Mouse (Mus musculus) erythroblast, embryonic 14.5 days (primary cell): ENCODE data around the gene C87499.

Source experiments
- GATA1 ChIP-seq: IDR thresholded peaks from 2 replicates; pipeline ENCODE4 v1.6.1; 2012; ENCODE audit warnings: low read length, inconsistent platforms, mixed read lengths
- TAL1 ChIP-seq: IDR thresholded peaks from 3 replicates; pipeline ENCODE4 v1.6.1; 2012; ENCODE audit warnings: low read length, inconsistent platforms, mixed read lengths

GRCm38 (mm10) chr4:88634311-88634710 lies at the start of gene C87499:
- TF ChIP-seq GATA1 (no peak), TAL1 (no peak)
